Mouse (Mus musculus): ENCODE measurements around the gene Rdm1.
A peak's percentile ranks its signal among the peaks of the same experiment; 100 is the strongest.

Gene Rdm1

DNA sequence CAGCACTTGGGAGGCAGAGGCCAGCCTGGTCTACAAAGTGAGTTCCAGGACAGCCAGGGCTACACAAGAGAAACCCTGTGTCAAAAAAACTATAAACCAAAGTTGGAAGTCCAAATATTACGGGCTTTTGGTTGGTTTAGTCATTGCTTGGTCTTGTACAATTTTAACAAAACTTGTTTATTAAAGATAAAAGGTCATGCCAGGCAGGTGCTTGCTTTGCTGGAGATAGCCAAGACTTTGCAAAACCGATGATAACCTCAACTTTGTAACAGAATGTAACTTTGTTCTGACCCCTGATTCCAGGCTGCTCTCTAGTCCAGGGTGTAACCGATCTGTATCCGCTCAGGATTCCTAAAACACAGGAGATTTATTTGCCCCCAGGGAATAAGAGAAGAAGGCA lies 29.4 kb downstream of the Rdm1 start:
- no peak for DNase-seq (ENCODE audit: inconsistent age in 2 of 2, low spot score in 1 of 2)

DNA sequence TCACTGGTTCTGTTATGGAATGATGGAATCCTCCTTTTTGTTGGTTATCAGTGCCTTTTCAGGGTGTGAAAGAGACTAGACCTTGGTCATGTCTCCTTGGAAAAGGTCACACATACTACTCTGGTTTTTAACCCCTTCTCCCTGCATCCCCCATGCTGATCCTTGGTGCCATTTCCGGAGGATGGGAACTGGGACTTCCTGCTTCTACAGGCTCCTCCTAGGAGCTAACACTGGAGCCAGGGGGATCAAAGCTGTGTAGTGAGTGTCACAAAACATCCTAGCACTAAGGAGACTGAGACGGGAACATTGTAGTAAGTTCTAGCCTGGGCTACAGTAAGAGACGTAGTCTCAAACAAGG lies 30.5 kb downstream of the Rdm1 start:
- peak in 1 of 2 experiments; percentile 45 for DNase-seq (ENCODE audit: inconsistent age in 2 of 2, low spot score in 1 of 2)

DNA sequence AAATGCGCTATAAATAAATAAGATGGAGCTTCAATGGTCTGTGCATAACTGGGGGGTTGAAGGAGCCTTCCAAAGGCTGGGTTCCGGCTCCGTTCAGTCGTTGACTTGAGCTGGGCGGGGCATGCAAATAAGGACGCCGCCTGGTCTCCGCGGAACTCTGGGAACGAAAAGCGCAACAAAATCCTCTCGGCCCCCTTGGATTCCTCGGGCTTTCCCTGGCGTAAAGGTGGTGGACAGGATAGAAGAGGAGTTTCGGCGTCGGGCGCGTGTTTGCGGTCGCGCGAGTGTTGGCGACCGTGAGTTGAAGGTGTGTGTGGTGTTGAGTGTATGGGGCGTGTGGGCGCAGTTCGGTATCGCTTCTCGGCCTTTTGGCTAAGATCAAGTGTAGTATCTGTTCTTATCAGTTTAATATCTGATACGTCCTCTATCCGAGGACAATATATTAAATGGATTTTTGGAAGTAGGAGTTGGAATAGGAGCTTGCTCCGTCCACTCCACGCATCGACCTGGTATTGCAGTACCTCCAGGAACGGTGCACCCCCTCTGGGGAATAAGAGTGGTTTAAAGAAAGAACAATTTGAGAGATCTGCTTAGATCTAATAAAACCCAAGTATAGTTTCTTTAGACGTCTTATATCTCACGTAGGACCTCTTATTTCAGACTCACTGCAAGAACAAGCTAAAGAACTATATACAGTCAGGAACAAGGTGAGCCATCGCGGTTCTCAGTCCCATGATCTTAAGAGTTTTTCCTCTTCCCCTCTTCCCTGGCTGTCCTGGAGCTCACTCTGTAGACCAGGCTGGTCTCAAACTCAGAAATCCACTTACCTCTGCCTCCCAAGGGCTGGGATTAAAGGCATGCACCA lies 31.1 kb downstream of the Rdm1 start:
- DNase-seq (ENCODE audit: inconsistent age in 2 of 2, low spot score in 1 of 2) = peak; percentile 87 to 97

DNA sequence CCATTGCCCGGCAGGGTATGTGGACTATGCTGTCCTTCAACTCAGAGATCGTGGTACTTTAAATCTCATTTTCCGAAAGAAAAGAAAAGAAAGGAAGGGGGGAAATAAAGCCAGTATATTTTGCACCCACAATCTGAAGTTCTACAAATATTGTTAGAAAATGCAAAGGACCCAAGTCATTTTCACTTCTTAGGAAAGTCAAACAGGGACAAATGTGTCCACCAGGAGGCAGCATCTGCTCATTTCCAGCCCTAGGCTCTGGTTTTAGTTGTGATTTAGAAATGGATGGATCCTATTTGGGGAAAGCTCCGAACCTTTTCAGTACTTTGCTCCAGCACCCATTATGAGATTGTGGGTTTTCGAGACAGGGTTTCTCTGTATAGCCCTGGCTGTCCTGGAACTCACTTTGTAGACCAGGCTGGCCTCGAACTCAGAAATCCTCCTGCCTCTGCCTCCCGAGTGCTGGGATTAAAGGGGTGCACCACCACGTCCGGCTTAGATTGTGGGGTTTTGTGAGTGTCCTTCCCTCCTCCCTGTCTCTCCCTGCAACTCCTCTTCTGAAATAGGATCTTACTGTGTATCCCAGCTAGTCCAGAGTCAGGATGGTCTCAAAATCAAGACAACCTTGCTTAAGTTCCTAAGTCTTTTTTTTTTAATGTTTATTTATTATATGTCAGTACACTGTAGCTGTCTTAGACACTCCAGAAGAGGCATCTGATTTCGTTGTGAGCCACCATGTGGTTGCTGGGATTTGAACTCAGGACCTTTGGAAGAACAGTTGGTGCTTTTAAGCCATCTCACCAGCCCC lies 32.0 kb downstream of the Rdm1 start:
- peak; percentile 62 to 87 for DNase-seq (ENCODE audit: inconsistent age in 2 of 2, low spot score in 1 of 2)

DNA sequence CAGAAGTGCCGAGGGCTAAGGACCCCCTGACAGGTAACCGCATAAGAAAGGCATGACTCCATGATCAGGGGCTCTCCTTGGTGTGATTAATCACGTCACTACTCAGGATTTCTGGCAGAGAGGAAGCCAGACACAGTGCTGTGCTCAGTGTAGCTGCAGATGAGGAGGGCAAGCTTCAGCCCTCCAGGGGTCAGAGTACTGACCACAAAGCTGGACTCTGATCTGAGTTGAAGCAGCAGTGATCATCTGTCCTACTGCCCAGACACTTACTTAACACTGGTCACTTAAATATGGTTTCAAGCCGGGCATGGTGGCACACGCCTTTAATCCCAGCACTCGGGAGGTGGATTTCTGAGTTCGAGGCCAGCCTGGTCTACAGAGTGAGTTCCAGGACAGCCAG lies 34.2 kb downstream of the Rdm1 start:
- DNase-seq (ENCODE audit: inconsistent age in 2 of 2, low spot score in 1 of 2) = no peak

DNA sequence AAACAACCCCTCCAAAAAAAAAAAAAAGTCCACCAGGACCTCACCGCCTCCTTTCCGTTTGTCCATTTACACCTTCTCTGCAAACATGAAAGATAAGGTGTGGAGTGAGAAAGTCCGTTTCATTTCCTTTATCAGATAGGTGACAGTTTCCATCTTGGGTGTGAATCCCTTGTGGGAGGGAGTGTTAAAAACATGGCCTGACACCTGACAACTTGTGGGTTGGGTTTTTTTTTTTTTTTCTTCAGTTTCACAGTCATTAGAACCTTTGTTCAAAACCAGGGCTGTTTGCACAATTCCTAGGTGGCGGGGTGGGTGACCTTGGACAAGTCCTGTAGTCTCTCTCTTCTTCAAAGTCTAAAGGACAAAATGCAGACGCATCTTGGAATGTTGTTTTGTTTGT lies 34.8 kb downstream of the Rdm1 start:
- DNase-seq (ENCODE audit: inconsistent age in 2 of 2, low spot score in 1 of 2) = peak in 1 of 2 experiments; percentile 19

DNA sequence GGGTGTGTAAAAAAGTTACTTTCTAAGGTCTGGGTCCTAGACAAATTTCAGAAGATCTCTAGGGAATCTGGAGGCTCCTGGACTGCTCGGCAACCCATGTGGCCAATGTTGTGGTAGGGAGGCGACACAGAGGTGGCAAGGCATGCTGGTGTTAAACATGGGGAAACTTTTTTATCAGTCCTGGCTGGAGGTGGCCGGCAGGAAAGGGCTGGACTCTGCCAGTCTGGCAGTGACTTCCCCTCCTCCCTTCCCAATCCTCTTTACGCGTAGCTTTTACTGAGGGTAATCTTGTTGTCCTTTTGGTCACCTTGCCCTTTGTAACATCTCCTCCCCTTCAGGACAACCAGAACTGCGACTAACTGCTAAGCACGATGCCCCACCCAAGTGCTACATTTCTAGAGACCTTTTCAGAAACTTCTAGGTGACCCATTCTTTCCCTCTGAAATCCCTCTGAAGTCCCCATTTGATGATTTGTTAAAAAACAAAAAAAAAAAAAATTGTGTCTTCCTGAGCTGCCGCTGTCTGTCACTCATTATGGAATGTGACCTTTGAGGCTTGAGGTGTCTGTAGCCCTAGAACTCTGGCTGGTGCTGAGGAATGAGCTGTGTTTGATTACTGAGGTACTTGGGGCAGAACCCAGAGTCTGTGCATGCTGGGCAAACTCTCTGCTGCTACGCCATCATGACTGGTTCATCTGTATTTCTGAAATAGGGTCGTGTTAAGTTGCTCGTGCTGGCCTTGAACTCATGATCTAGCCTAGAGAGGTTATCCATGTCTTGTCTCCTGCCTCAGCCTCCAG lies 36.4 kb downstream of the Rdm1 start:
- DNase-seq (ENCODE audit: inconsistent age in 2 of 2, low spot score in 1 of 2) = peak in 1 of 2 experiments; percentile 31

DNA sequence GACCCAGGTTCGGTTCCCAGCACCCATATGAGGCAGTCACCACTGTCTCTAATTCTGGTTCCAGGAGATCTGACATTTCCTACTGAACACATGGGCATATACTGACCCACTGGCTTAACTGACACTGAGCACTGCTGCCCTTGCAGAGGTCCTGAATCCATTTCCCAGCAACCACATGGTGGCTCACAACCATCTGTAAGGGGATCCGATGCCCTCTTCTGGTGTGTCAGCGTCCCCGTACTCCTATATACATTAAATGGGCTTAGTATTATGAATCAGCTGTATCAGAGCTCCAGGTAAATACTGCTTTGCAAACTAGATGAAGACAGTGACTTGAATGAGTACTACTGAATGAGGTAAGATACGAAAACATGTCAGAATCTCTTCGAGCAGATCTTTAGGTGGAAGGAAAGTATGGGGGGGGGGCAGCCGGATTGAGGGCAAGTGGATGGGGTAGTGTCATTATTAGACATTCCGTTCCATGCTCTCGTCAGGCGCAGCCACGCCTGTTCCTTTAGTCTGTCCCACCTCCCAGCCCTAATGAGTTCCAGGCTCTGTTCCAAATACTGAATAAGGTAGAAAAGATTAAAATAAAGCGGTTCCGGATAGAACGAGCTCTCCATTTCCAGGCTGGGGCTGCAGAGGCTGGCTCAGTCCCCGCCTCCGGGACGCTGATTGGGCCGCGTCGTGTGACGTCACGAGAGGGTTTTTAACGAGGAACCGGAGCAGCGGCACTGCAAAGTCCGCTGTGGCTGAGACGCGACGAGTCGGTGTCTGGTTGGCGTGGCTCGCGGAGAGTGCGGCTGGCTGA lies 38.0 kb downstream of the Rdm1 start, which contains the start of gene Arl4d:
Arl4d (plus strand) TSS at position 717 of the 811 bp plus-strand sequence.
- peak; percentile 96 to 98 for DNase-seq (ENCODE audit: inconsistent age in 2 of 2, low spot score in 1 of 2)

DNA sequence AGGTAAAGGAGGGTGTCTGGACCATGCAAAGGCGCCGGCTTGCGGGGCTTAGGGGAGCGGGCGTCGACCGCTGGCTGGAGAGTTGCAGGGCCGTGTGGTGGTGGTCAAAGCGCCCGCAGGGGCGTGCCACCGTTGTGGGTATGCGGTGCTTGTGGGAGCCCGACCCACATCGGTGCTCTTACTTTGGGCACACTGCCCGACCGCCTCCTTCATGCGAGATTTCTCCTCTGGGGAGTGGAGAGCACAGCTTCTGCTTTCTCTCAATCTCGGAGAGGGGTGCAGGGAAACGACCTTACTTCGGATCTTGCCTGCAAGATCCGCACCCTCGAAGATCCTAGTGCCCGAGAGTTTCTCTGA lies 38.6 kb downstream of the Rdm1 start:
- no peak for DNase-seq (ENCODE audit: inconsistent age in 2 of 2, low spot score in 1 of 2)

DNA sequence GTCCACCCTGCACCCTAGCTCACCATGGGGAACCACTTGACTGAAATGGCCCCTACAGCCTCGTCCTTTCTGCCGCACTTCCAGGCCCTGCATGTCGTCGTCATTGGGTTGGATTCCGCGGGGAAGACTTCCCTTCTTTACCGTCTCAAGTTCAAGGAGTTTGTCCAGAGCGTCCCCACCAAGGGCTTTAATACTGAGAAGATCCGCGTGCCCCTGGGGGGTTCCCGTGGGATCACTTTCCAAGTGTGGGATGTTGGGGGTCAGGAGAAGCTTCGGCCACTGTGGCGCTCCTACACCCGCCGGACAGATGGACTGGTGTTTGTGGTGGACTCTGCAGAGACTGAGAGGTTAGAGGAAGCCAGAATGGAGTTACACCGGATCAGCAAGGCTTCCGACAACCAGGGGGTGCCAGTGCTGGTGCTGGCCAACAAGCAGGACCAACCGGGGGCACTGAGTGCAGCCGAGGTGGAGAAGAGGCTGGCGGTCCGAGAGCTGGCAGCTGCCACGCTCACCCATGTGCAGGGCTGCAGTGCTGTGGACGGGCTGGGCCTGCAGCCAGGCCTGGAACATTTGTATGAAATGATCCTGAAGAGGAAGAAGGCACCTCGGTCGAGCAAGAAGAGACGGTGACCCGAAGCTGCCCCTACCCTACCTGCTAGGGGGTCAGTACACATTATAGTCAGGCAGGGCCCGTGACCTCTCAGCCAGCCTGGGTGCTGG lies 39.8 kb downstream of the Rdm1 start:
- DNase-seq (ENCODE audit: inconsistent age in 2 of 2, low spot score in 1 of 2) = peak; percentile 46 to 59

DNA sequence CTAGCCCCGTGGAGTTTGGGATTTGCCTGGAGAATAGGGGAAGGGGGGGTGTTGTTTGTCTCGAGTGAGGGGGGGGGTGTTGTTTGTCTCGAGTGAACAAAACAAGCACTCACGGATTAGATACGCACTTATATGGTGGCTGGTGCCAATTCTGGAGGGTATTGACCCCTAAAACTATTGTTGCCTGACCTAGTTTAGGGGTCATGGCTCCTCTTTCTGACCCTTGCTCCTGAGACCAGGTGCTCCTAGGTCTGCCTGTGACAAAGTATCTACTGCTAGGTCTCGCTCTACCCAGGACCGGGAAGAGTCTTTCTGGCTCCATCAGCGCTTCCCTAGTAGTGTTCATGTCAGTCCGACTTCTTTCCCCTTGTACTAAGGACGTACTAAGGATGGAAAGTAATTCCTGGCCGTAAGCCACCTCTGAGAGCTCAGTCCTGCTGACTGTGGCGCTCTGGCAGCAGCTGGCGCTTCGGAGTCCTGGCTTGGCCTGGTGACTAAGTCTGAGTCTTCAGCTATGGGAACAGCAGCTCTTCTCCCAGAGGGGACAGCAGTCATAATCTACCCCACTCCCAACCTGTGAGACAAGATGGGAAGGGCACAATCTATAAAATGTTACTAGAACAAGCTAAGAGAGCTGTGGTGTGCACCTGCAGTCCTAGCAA lies 41.0 kb downstream of the Rdm1 start:
- peak; percentile 82 to 86 for DNase-seq (ENCODE audit: inconsistent age in 2 of 2, low spot score in 1 of 2)

DNA sequence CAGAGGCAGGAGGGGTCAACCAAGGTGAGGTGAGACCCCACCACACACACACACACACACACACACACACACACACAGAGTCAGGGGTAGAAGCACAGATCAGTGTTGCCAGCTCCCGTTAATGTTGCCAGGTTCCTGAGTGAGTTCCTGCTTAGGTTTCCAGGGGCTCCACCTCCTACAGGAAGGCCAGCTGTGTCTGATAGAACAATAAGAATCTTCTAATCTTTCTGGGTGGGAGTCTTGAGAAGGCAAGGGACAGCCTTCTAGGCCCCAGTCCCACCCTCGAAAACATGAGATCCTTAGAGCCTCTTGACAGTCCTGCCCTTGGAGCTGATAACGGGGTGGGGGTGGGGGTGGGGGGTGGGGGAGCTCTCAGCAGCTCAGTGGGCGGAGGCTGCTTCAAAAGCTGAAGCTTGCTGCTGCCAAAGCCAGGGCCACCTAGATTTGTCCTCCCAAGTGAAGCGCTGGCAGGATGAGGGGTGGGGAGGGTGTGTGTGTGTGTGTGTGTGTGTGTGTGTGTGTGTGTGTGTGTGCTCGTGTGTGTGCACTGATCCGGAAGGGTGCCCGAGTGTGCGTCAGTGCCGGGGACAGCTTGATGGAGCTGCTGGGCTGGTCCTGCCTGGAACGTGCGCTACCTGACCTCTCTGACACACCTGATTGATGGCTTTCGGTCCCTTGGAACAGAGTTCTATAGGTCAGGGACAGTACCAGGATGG lies 41.7 kb downstream of the Rdm1 start:
- DNase-seq (ENCODE audit: inconsistent age in 2 of 2, low spot score in 1 of 2) = peak; percentile 78 to 84

DNA sequence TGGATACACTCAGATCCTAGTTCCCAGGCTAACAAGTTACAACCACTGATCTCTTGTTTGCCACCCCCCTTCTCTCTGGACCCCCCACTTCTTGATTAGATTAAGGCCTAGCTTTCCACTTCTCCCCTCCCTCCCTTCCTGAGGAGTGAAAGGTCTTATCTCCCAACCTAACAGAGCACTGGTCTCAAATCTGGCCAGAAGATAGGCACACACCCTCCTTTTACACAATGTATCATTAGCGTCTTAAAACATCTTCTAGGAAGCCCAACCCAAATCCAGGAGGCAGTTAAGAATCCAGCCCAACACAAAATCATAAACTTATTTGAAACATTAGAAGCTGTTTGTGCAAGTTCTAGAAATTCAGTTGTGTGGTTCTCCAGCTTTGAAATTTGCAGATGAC lies 43.3 kb downstream of the Rdm1 start:
- DNase-seq (ENCODE audit: inconsistent age in 2 of 2, low spot score in 1 of 2) = no peak

DNA sequence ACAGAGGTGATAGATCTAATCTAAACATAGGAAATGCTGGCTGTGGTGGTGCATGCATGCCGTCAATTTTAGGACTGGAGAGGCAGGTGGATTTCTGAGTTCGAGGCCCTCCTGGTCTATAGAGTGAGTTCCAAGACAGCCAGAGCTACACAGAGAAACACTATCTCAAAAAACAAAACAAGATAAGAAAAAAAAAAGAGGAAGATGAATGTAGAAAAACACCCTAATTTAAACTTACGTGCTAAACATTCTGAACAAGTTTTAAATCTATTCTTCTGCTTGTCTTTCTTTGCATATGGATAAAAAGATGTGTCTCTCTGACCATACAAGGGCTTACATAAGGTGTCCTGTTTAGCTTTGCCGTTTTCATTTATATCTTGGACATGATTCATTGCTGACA lies 44.3 kb downstream of the Rdm1 start:
- no peak for DNase-seq (ENCODE audit: inconsistent age in 2 of 2, low spot score in 1 of 2)

DNA sequence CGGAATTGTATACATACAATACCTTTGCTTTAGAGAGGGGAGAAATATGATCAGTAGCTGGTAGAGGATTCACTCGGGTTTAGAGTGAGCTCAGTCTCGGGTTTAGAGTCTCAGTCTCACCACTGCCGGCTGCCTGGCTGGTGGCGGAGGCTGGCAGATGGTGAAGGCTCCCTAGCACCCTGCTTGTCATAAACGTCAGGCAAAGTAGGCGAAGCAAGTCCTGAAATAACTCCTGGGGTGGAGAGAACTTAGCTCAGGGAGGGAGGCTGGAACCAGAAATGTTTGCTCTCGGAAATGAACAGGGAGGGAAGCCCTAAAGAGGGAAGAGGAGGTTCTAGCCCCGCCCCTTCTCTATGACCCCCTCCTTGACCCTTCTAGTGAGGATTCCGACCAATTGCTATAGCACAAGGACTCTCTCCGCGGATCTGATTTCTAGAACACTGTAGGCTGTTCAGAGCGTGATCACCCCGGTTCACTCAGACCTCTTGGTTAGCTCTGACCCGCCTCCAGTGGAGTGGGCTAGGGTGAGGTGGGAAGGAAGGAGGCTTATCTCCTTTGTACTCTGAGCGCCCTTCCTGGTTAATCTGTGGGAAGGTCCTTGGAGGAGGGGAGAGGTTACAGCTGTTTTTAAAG lies 46.1 kb downstream of the Rdm1 start:
- peak; percentile 38 to 60 for DNase-seq (ENCODE audit: inconsistent age in 2 of 2, low spot score in 1 of 2)

DNA sequence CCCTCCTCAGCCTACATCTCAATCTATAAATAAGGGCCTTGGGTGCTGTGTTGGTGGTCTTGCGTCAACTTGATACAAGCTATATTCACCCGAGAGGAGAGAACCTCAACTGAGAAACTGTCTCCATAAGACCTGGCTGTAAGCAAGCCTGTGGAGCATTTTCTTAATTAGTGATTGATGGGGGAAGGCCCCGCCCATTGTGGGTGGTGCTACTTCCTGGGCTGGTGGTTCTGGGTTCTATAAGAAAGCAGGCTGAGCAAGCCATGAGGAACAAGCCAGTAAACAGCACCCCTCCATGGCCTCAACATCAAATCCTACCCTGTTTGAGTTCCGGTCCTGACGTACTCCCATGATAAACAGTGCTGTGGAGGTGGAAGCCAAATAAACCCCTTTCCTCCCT lies 47.1 kb downstream of the Rdm1 start:
- no peak for DNase-seq (ENCODE audit: inconsistent age in 2 of 2, low spot score in 1 of 2)

DNA sequence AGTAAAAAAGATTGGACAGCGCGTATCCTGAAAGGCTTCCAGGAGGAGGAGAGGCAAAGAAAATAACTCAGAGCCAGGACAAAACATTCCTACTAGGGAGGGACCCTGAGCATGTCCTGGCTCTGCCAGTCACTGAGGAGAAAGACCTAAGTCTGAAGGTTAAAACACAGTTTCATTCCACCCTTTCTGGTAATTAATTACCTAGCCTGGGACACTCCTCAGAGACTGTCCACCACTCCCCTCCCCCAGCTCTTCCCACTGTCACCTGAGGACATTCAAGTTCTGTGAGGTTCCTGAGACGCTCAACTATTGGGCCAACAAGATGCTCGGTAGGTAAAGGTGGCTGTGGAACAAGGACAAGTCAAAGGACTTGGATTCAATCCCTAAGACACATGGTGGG lies 48.4 kb downstream of the Rdm1 start:
- DNase-seq (ENCODE audit: inconsistent age in 2 of 2, low spot score in 1 of 2) = no peak

DNA sequence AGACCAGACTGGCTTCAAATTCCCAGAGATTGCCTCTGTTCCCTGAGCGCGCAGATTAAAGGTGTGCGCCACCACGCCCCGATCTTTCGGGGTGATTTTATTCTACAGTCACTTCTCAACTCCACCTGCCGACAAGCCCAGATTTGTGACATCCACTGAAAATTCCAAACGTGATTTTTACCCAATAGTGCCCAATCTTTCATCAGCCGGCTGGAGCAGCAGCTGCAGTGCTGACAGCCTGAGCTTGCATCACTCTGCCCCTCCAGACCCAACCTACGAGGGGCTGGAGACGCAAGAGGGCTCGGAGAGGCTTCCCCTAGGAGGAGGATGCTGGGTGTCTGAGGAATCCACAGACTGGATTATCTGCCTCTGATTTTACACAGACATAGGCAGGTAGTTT lies 50.7 kb downstream of the Rdm1 start:
- no peak for DNase-seq (ENCODE audit: inconsistent age in 2 of 2, low spot score in 1 of 2)

Measured in adrenal gland, adult (tissue).